Mouse (Mus musculus) heart, postnatal 0 days (tissue): Measurements from ENCODE around the gene Igsf1. TPM values are rescaled to one million over a fixed set of nuclear protein-coding genes. Genes with fewer than 3 reads are reported as not detected.

Experiments used
- ATAC-seq: fragments of 200-750 bp; cut with Nextera tagmentation; 2 replicates; pipeline ENCODE4 v1.8.0; 2017; ENCODE audit warnings: low read depth, moderate number of reproducible peaks, moderate library complexity; ENCODE audit not compliant: insufficient read depth
- DNase-seq: peaks from one replicate; pipeline ENCODE4 v3.0.0-alpha.2; 2016; ENCODE audit warnings: low spot score
- H3K27ac ChIP-seq: fragments of 300-500 bp; sonication (generic); 2 replicates; pipeline ENCODE4 v1.5.1; 2014; ENCODE audit warnings: low read depth, mild to moderate bottlenecking
- H3K27me3 ChIP-seq: fragments of 300-500 bp; sonication (generic); 2 replicates; pipeline ENCODE4 v1.6.1; 2014; ENCODE audit warnings: low read length, mixed read lengths; ENCODE audit not compliant: control insufficient read depth, insufficient read depth
- H3K36me3 ChIP-seq: fragments of 300-500 bp; sonication (generic); replicated peaks from 2 replicates; pipeline ENCODE4 v1.6.1; 2014; ENCODE audit warnings: low read length, mixed read lengths; ENCODE audit not compliant: control insufficient read depth, insufficient read depth
- H3K4me1 ChIP-seq: fragments of 300-500 bp; sonication (generic); 2 replicates; pipeline ENCODE4 v1.6.1; 2014; ENCODE audit warnings: antibody characterized with exemption; ENCODE audit not compliant: control insufficient read depth, insufficient read depth
- H3K4me2 ChIP-seq: fragments of 300-500 bp; sonication (generic); 2 replicates; pipeline ENCODE4 v1.6.1; 2014; ENCODE audit warnings: low read depth, mild to moderate bottlenecking, low read length, moderate library complexity
- H3K4me3 ChIP-seq: fragments of 300-500 bp; sonication (generic); 2 replicates; pipeline ENCODE4 v1.5.1; 2014; ENCODE audit warnings: low read depth, low read length
- H3K9ac ChIP-seq: fragments of 300-500 bp; sonication (generic); replicated peaks from 2 replicates; pipeline ENCODE4 v1.6.1; 2014; ENCODE audit warnings: low read depth, low read length, mixed read lengths
- H3K9me3 ChIP-seq: fragments of 300-500 bp; sonication (generic); replicated peaks from 2 replicates; pipeline ENCODE4 v1.6.1; 2016; ENCODE audit warnings: low read length; ENCODE audit not compliant: control insufficient read depth
- CTCF ChIP-seq: IDR thresholded peaks from 2 replicates; pipeline ENCODE4 v1.5.1; 2016; ENCODE audit warnings: antibody characterized with exemption, control low read depth, low read depth
- EP300 ChIP-seq: IDR thresholded peaks from 2 replicates; pipeline ENCODE4 v1.6.1; 2016; ENCODE audit warnings: antibody characterized with exemption, low read depth
- WGBS: fragments of 180-500 bp; shearing (Covaris S2); extraction: QIAGEN DNeasy Blood & Tissue Kit; methylation state at CpG from one replicate; pipeline ENCODE4 v1.1.7; 2014; 5-methylcytosine and 5-hydroxymethylcytosine counted together
- polyA plus RNA-seq: library from polyadenylated mRNA; unstranded; fragments of >200 nt; fragmentation: Nextera tagmentation; extraction: Ambion mirVana; gene quantifications from 2 replicates; pipeline ENCODE4 v1.2.1, GENCODE M21; 2015
- total RNA-seq: library from RNA; depleted of rRNA; stranded (reverse); fragments of >200 nt; gene quantifications from 2 replicates; pipeline ENCODE4 v1.2.3, GENCODE M21; 2014; ENCODE audit warnings: low replicate concordance; rRNA removed

Igsf1 gene
- 1.1 and 5.4 TPM in 2 replicates for total RNA-seq
- 3.7 and 3.9 TPM in 2 replicates for polyA plus RNA-seq

GRCm38 (mm10) chrX:49797213-49798019, at the start of gene Igsf1:
Gene Igsf1 (minus strand): TSS chrX:49797749.
- DNase-seq: peak; percentile 7
- Histone ChIP-seq H3K4me2 (peak within 1 kb of the TSS; percentile 53), H3K27ac (no peak within 1 kb of the TSS), H3K36me3 (no peaks in the 10 kb centered on the region), H3K4me3 (peak within 1 kb of the TSS; percentile 33), H3K27me3 (no peaks in the 10 kb centered on the region), H3K9ac (no peak within 1 kb of the TSS), H3K9me3 (no peaks in the 10 kb centered on the region), H3K4me1 (no peaks in the 10 kb centered on the region)
- TF ChIP-seq EP300: no peak
- no peak for TF ChIP-seq CTCF
- ATAC-seq: peak; percentile 60; the same call in 1 of the 2 replicates
- 20% methylated on average over 24 of the region's 28 CpGs for WGBS

GRCm38 (mm10) chrX:49770828-49771227, 26.7 kb downstream of the Igsf1 start:
- Histone ChIP-seq H3K27ac (no peak overlapping the region), H3K4me3 (no peak overlapping the region), H3K9ac (no peak overlapping the region), H3K4me2 (no peak overlapping the region), H3K27me3 (no peaks in the 10 kb centered on the region), H3K4me1 (no peaks in the 10 kb centered on the region), H3K36me3 (no peaks in the 10 kb centered on the region), H3K9me3 (no peaks in the 10 kb centered on the region)
- no peak for TF ChIP-seq CTCF
- TF ChIP-seq EP300: no peak
- ATAC-seq (no peak), DNase-seq (no peak)
- 10% methylated on average over 2 of the region's 2 CpGs for WGBS

- Histone ChIP-seq H3K9ac (no peak overlapping the region), H3K4me1 (no peaks in the 10 kb centered on the region), H3K36me3 (no peaks in the 10 kb centered on the region), H3K27me3 (no peaks in the 10 kb centered on the region), H3K27ac (no peak overlapping the region), H3K4me3 (no peak overlapping the region), H3K4me2 (no peak overlapping the region), H3K9me3 (no peaks in the 10 kb centered on the region)
- no peak for TF ChIP-seq CTCF
- TF ChIP-seq EP300: no peak
- 54% methylated on average over 5 of the region's 5 CpGs for WGBS
- ATAC-seq (no peak), DNase-seq (no peak)
Observed at GRCm38 (mm10) chrX:49745192-49745591, 52.4 kb downstream of the Igsf1 start.

GRCm38 (mm10) chrX:49734959-49735358, 62.6 kb downstream of the Igsf1 start, which contains the start of gene Olfr1321:
Gene Olfr1321 (minus strand): TSS chrX:49735059.
- no peaks in the 10 kb centered on the region for H3K27me3 ChIP-seq
- no peak for ATAC-seq
- H3K4me1 ChIP-seq: no peaks in the 10 kb centered on the region
- WGBS: 63% methylated on average over 2 of the region's 2 CpGs
- no peak within 1 kb of the TSS for H3K4me3 ChIP-seq
- no peaks in the 10 kb centered on the region for H3K9me3 ChIP-seq
- H3K36me3 ChIP-seq: no peaks in the 10 kb centered on the region
- DNase-seq: no peak
- H3K27ac ChIP-seq: no peak within 1 kb of the TSS
- no peak for TF ChIP-seq CTCF
- no peak within 1 kb of the TSS for H3K4me2 ChIP-seq
- no peak within 1 kb of the TSS for H3K9ac ChIP-seq

Other genes with a start within 250 kb of the Igsf1 start
- gene Olfr1320, start 125.4 kb downstream of the Igsf1 start, total RNA-seq: not detected in 2 replicates
- not detected in 2 replicates for gene Olfr1320, start 125.4 kb downstream of the Igsf1 start, polyA plus RNA-seq
- gene Olfr1321, start 62.7 kb downstream of the Igsf1 start, total RNA-seq: not detected in 2 replicates
- not detected in 2 replicates for gene Olfr1321, start 62.7 kb downstream of the Igsf1 start, polyA plus RNA-seq
- gene Olfr1322, start 93.7 kb upstream of the Igsf1 start, total RNA-seq: not detected in 2 replicates
- not detected in 2 replicates for gene Olfr1322, start 93.7 kb upstream of the Igsf1 start, polyA plus RNA-seq
- not detected in 2 replicates for gene Olfr1323, start 221.6 kb upstream of the Igsf1 start, total RNA-seq
- not detected in 2 replicates for gene Olfr1323, start 221.6 kb upstream of the Igsf1 start, polyA plus RNA-seq